Mouse (Mus musculus): ENCODE data around the gene Ubap2. TPM values are rescaled to one million over a fixed set of nuclear protein-coding genes. Genes with fewer than 3 reads are reported as not detected.

Ubap2 gene
- total RNA-seq, 1 experiment, result 41.2 TPM

- no peaks in the 10 kb centered on the region for H3K9me3 ChIP-seq (ENCODE audit: control insufficient read depth, insufficient read depth, low read depth, low read length)
- TF ChIP-seq MAFK (IDR thresholded peaks at IDR 0.05; ENCODE audit: insufficient read depth, low read depth, low read length) (no peak), ZC3H11A (IDR thresholded peaks at IDR 0.05; ENCODE audit: borderline replicate concordance, low read depth, low read length) (no peak), HCFC1 (IDR thresholded peaks at IDR 0.05; ENCODE audit: borderline replicate concordance, insufficient read depth, low read length) (no peak), ZNF384 (IDR thresholded peaks at IDR 0.05; ENCODE audit: low read depth, low read length) (no peak), CHD2 (IDR thresholded peaks at IDR 0.05; ENCODE audit: low read depth, low read length) (no peak)
- no peak overlapping the region for H3K4me3 ChIP-seq (ENCODE audit: insufficient read depth in 1 of 2, low read depth in 1 of 2, low read length in 2 of 2, poor library complexity in 1 of 2, severe bottlenecking in 1 of 2)
- peaks cover 3 to 9% of the 10 kb centered on the region in 2 experiments for H3K4me1 ChIP-seq (ENCODE audit: control insufficient read depth in 2 of 2, insufficient read depth in 2 of 2, low read length in 2 of 2, poor library complexity in 1 of 2)
- H3K9ac ChIP-seq (ENCODE audit: insufficient read depth, low read depth, low read length, poor library complexity, severe bottlenecking), result no peak overlapping the region; the same call in 1 of the 2 replicates
- in situ Hi-C loops (cut with MboI; ENCODE audit: low sequenced_read_pairs in 2 of 2, unreplicated experiment in 2 of 2), result no loop called here
- peaks cover 9% of the 10 kb centered on the region; the same call in 1 of the 2 replicates for H3K36me3 ChIP-seq (ENCODE audit: control insufficient read depth, insufficient read depth, low read length, poor library complexity, severe bottlenecking)
- DNase-seq (ENCODE audit: low read depth, low spot score), result peak; percentile 59
- peak overlapping the region; percentile 88; the same call in 1 of the 2 replicates for H3K27ac ChIP-seq (ENCODE audit: insufficient read depth, low read depth, low read length, poor library complexity, severe bottlenecking)
These were observed 110.0 kb downstream of the Ubap2 start for GRCm38 (mm10) chr4:41164974-41165373.

DNA sequence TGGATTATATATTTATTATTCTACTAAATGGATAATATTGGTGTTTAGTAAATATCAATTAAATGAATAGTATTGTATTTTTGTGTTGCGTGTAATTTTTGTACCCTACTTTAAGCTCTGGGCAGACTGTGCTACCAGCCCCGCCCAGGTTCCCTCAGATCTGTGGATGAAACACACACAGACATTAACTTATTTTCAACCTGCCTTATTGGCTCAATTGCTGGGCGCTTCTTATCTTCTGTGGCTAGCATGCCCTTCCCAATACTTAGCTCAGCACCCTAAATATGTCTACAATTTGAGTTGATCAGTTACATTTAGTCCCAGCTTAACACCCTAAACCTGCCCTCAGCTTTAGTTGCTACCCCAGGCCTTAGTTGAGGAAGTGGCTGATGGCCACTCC, 113.7 kb downstream of the Ubap2 start:
- no peak overlapping the region for H3K4me3 ChIP-seq (ENCODE audit: insufficient read depth in 1 of 2, low read depth in 1 of 2, low read length in 2 of 2, poor library complexity in 1 of 2, severe bottlenecking in 1 of 2)
- no peak for DNase-seq (ENCODE audit: low read depth, low spot score)
- H3K9me3 ChIP-seq (ENCODE audit: control insufficient read depth, insufficient read depth, low read depth, low read length), result no peaks in the 10 kb centered on the region
- TF ChIP-seq ZNF384 (IDR thresholded peaks at IDR 0.05; ENCODE audit: low read depth, low read length), result no peak
- TF ChIP-seq ZC3H11A (IDR thresholded peaks at IDR 0.05; ENCODE audit: borderline replicate concordance, low read depth, low read length), result no peak
- no peak for TF ChIP-seq MAFK (IDR thresholded peaks at IDR 0.05; ENCODE audit: insufficient read depth, low read depth, low read length)
- no peak for TF ChIP-seq CHD2 (IDR thresholded peaks at IDR 0.05; ENCODE audit: low read depth, low read length)
- no peak for TF ChIP-seq HCFC1 (IDR thresholded peaks at IDR 0.05; ENCODE audit: borderline replicate concordance, insufficient read depth, low read length)
- H3K4me1 ChIP-seq (ENCODE audit: control insufficient read depth in 2 of 2, insufficient read depth in 2 of 2, low read length in 2 of 2, poor library complexity in 1 of 2), result peaks cover 7 to 10% of the 10 kb centered on the region in 2 experiments
- H3K27ac ChIP-seq (ENCODE audit: insufficient read depth, low read depth, low read length, poor library complexity, severe bottlenecking), result no peak overlapping the region
- no peak overlapping the region for H3K9ac ChIP-seq (ENCODE audit: insufficient read depth, low read depth, low read length, poor library complexity, severe bottlenecking)
- in situ Hi-C loops (cut with MboI; ENCODE audit: low sequenced_read_pairs in 2 of 2, unreplicated experiment in 2 of 2), result no loop called here
- H3K36me3 ChIP-seq (ENCODE audit: control insufficient read depth, insufficient read depth, low read length, poor library complexity, severe bottlenecking), result no peaks in the 10 kb centered on the region

DNA sequence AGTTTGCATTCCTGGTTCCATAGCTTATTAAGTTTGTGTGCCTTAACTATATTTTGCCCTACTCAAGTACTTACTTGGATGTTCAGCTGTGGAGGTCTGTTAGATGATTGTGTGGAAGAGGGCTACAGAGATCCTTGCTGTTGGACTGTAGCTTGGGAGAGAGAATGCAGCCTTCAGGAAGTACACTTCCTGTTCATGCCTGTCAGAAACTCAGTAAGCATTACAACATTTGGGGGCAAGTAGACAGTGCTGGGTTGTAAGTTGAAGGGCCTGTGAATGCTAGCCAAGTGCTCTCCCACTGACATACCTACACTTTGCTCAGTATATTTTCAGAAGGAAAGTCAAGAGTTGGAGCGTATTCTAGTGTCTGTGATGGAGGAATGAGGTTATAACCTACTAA, 116.7 kb downstream of the Ubap2 start:
- in situ Hi-C loops (cut with MboI; ENCODE audit: low sequenced_read_pairs in 2 of 2, unreplicated experiment in 2 of 2), result no loop called here

GRCm38 (mm10) chr4:41156961-41157360, 118.0 kb downstream of the Ubap2 start:
- Histone ChIP-seq H3K9me3 (ENCODE audit: control insufficient read depth, insufficient read depth, low read depth, low read length) (no peaks in the 10 kb centered on the region), H3K9ac (ENCODE audit: insufficient read depth, low read depth, low read length, poor library complexity, severe bottlenecking) (no peak overlapping the region), H3K27ac (ENCODE audit: insufficient read depth, low read depth, low read length, poor library complexity, severe bottlenecking) (peak overlapping the region; percentile 49; the same call in 1 of the 2 replicates), H3K4me3 (ENCODE audit: insufficient read depth in 1 of 2, low read depth in 1 of 2, low read length in 2 of 2, poor library complexity in 1 of 2, severe bottlenecking in 1 of 2) (no peak overlapping the region), H3K36me3 (ENCODE audit: control insufficient read depth, insufficient read depth, low read length, poor library complexity, severe bottlenecking) (no peaks in the 10 kb centered on the region), H3K4me1 (ENCODE audit: control insufficient read depth in 2 of 2, insufficient read depth in 2 of 2, low read length in 2 of 2, poor library complexity in 1 of 2) (peaks cover 5 to 10% of the 10 kb centered on the region in 2 experiments)
- in situ Hi-C loops (cut with MboI; ENCODE audit: low sequenced_read_pairs in 2 of 2, unreplicated experiment in 2 of 2), result no loop called here
- TF ChIP-seq MAFK (IDR thresholded peaks at IDR 0.05; ENCODE audit: insufficient read depth, low read depth, low read length) (no peak), ZC3H11A (IDR thresholded peaks at IDR 0.05; ENCODE audit: borderline replicate concordance, low read depth, low read length) (no peak), ZNF384 (IDR thresholded peaks at IDR 0.05; ENCODE audit: low read depth, low read length) (no peak), HCFC1 (IDR thresholded peaks at IDR 0.05; ENCODE audit: borderline replicate concordance, insufficient read depth, low read length) (no peak)
- no peak for DNase-seq (ENCODE audit: low read depth, low spot score)

More for the DNA sequence above, 116.7 kb downstream of the Ubap2 start:
- peaks cover 5 to 8% of the 10 kb centered on the region in 2 experiments for H3K4me1 ChIP-seq (ENCODE audit: control insufficient read depth in 2 of 2, insufficient read depth in 2 of 2, low read length in 2 of 2, poor library complexity in 1 of 2)
- TF ChIP-seq MAFK (IDR thresholded peaks at IDR 0.05; ENCODE audit: insufficient read depth, low read depth, low read length) (no peak), CHD2 (IDR thresholded peaks at IDR 0.05; ENCODE audit: low read depth, low read length) (no peak), HCFC1 (IDR thresholded peaks at IDR 0.05; ENCODE audit: borderline replicate concordance, insufficient read depth, low read length) (no peak), ZC3H11A (IDR thresholded peaks at IDR 0.05; ENCODE audit: borderline replicate concordance, low read depth, low read length) (no peak), ZNF384 (IDR thresholded peaks at IDR 0.05; ENCODE audit: low read depth, low read length) (no peak)
- no peaks in the 10 kb centered on the region for H3K9me3 ChIP-seq (ENCODE audit: control insufficient read depth, insufficient read depth, low read depth, low read length)
- H3K36me3 ChIP-seq (ENCODE audit: control insufficient read depth, insufficient read depth, low read length, poor library complexity, severe bottlenecking), result no peaks in the 10 kb centered on the region
- no peak overlapping the region for H3K27ac ChIP-seq (ENCODE audit: insufficient read depth, low read depth, low read length, poor library complexity, severe bottlenecking)
- H3K9ac ChIP-seq (ENCODE audit: insufficient read depth, low read depth, low read length, poor library complexity, severe bottlenecking), result no peak overlapping the region
- no peak for DNase-seq (ENCODE audit: low read depth, low spot score)
- H3K4me3 ChIP-seq (ENCODE audit: insufficient read depth in 1 of 2, low read depth in 1 of 2, low read length in 2 of 2, poor library complexity in 1 of 2, severe bottlenecking in 1 of 2), result no peak overlapping the region

Data from ES-E14 (cell line).